Mouse (Mus musculus): ENCODE results near the gene Snd1. TPM values are rescaled to one million over a fixed set of nuclear protein-coding genes. Genes with fewer than 3 reads are reported as not detected.

The Snd1 gene
- total and polyA plus RNA-seq, 3 experiments, result 83.7 to 377 (median 210) TPM

Other genes starting within 250 kb of the Snd1 start
- gene Zfp800, start 77.1 kb upstream of the Snd1 start, total RNA-seq (2012; rRNA removed), result 19.5 and 23.8 TPM in 2 replicates
- gene Zfp800, start 77.1 kb upstream of the Snd1 start, total RNA-seq (2014; rRNA removed), result 49.5 and 50.0 TPM in 2 replicates
- 15.0 and 19.1 TPM in 2 replicates for gene Zfp800, start 77.1 kb upstream of the Snd1 start, polyA plus RNA-seq (2012; ENCODE audit: insufficient read length, low read depth)
- 59.6 and 67.3 TPM in 2 replicates for gene Arf5, start 51.6 kb upstream of the Snd1 start, total RNA-seq (2012; rRNA removed)
- 77.5 and 99.7 TPM in 2 replicates for gene Arf5, start 51.6 kb upstream of the Snd1 start, total RNA-seq (2014; rRNA removed)
- 101 and 104 TPM in 2 replicates for gene Arf5, start 51.6 kb upstream of the Snd1 start, polyA plus RNA-seq (2012; ENCODE audit: insufficient read length, low read depth)
- gene Fscn3, start 47.4 kb upstream of the Snd1 start, total RNA-seq (2012; rRNA removed), result not detected in 2 replicates
- not detected in 2 replicates for gene Fscn3, start 47.4 kb upstream of the Snd1 start, total RNA-seq (2014; rRNA removed)
- gene Fscn3, start 47.4 kb upstream of the Snd1 start, polyA plus RNA-seq (2012; ENCODE audit: insufficient read length, low read depth), result not detected in 2 replicates
- gene Gcc1, start 46.7 kb upstream of the Snd1 start, total RNA-seq (2012; rRNA removed), result 7.4 and 7.8 TPM in 2 replicates
- 3.0 and 4.4 TPM in 2 replicates for gene Gcc1, start 46.7 kb upstream of the Snd1 start, total RNA-seq (2014; rRNA removed)
- gene Gcc1, start 46.7 kb upstream of the Snd1 start, polyA plus RNA-seq (2012; ENCODE audit: insufficient read length, low read depth), result 7.2 and 10.8 TPM in 2 replicates
- not detected in 2 replicates for gene Pax4, start 25.8 kb upstream of the Snd1 start, total RNA-seq (2012; rRNA removed)
- gene Pax4, start 25.8 kb upstream of the Snd1 start, total RNA-seq (2014; rRNA removed), result not detected in 2 replicates
- not detected in 2 replicates for gene Pax4, start 25.8 kb upstream of the Snd1 start, polyA plus RNA-seq (2012; ENCODE audit: insufficient read length, low read depth)